Mouse (Mus musculus) granulocyte monocyte progenitor cell, adult 5-6 weeks (primary cell): Measurements from ENCODE around the gene Snd1. TPM values are rescaled to one million over a fixed set of nuclear protein-coding genes. Genes with fewer than 3 reads are reported as not detected.

ENCODE experiments used
- ATAC-seq: replicated peaks from 2 replicates; pipeline ENCODE4 v1.8.0; 2016; ENCODE audit warnings: mild to moderate bottlenecking, moderate TSS enrichment, inconsistent platforms; ENCODE audit not compliant: poor library complexity, severe bottlenecking
- total RNA-seq, 2 experiments: library from RNA; stranded (forward) in 1 of 2; stranded (reverse) in 1 of 2; fragments of 200-712, 200-1000 nt in 1 of 2; fragments of >200 nt in 1 of 2; fragmentation: Nextera tagmentation in 1 of 2; gene quantifications; 2 replicates each; pipeline ENCODE4 v1.2.3; 2014 to 2017

The Snd1 gene
- total RNA-seq, 2 experiments from 2014 or later = 139 to 188 TPM

DNA sequence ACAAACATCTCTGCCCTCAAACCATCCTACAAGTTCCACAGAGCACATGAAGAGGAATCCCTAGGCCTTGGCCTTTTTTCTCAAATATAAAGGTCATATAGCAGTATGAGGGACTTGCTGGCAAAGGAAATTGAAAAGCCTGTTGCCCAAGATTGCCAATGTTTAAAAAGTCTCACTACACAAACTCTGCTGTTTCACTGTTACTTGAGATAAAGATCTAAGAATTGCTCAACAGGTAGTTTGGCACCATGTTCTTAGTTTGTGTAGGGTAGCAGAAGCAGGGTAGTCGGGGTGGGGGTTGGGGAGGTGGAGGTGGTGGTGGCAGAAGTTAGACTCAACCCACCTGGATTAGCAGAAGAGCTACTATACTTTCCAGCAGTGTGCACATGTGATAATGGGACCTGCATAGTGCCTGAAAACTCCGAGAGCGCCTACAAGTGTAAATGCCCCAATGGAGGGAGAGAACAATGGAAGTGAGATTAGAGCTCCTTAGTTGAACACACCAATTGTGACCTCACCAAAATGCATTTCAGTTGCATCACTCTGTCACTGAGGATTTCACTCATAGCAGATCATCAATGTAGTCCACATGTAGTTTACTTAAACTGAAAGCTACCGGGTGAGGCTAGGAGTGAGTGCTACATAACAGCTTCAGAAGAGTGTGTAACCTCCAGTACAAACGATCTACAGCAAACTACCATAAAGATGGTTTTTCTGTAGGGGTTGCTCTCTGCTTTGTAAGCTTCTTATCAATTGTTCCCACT is 259.1 kb downstream of the Snd1 start:
- no peak for ATAC-seq

DNA sequence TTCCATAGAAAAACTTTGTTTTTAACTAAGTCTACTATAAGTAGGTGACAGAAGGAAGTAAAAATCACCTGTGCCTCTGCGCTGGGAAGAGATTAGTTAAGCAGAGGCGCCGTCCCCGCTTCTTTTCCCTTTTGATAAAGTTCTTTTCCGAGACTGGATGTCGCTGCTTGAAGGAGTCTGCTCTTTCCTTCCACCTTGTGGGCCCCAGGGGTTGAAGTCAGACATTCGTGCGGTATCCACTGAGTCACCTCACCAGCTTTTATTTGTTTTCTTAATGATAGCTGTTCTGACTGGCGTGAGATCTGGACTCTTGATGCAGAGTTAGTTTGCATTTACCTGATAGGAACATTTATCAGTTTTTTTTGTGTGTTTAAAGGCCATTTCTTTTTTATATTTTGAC is 260.2 kb downstream of the Snd1 start:
- no peak for ATAC-seq

GRCm38 (mm10) chr6:28736665-28737064 is 261.7 kb downstream of the Snd1 start:
- ATAC-seq = no peak

DNA sequence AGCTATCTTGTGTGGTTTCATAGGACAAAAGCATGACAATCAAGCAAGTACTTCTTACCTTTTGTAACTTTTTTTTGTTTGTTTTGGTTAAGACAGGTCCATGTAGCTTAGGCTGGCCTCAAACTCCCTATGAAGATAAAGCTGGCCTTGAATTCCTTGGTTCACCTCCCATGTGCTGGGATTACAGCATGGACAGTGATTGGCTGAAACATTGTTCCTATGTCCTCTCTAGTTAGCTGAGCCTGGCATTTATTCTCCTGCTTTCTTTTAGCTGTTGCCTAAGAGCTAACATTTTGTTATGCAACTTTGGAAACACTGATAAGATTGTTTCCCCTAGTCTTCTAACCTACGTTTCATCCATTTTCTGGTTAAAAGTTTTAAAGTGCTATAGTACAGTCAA is 262.7 kb downstream of the Snd1 start:
- ATAC-seq = no peak

DNA sequence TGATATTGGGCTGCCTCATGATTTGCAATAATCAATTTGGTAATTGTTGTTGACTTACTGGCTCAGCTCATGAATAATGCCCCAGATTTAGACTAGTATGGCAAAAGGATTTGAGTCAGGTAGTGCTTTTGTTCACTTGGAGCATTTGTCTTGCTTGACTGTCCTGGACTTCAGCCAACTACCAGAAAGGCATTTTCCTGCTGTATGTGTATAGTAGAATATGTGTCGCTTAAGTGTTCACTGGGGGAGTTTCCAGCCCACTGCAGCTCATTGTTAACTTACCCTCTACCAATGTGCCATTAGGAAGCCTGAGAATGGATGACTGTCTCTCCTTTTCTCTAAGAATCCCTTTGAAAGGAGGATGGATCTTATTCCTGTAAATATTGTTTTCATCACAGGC is 268.6 kb downstream of the Snd1 start:
- no peak for ATAC-seq

DNA sequence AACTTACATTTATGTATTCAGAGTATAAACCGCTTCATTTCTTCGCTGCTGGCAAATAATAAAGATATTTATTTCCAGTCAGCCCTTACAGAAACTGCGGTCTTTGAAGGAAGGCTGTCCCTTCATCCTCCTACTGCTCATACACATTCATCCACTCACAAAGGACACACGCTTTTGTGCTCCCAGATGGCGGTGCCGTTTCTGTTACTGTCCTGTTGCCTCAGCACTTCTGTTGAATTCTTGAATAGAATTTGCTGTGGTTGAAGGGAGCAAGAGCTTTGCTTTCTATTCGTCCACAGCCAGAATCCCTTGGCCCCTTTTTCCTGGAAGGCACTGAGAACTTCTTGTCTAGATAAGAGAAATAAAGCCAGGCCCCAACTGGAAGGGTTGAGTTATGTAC is 270.9 kb downstream of the Snd1 start:
- no peak for ATAC-seq

- ATAC-seq = no peak
These were observed 272.1 kb downstream of the Snd1 start for GRCm38 (mm10) chr6:28747025-28747424.

DNA sequence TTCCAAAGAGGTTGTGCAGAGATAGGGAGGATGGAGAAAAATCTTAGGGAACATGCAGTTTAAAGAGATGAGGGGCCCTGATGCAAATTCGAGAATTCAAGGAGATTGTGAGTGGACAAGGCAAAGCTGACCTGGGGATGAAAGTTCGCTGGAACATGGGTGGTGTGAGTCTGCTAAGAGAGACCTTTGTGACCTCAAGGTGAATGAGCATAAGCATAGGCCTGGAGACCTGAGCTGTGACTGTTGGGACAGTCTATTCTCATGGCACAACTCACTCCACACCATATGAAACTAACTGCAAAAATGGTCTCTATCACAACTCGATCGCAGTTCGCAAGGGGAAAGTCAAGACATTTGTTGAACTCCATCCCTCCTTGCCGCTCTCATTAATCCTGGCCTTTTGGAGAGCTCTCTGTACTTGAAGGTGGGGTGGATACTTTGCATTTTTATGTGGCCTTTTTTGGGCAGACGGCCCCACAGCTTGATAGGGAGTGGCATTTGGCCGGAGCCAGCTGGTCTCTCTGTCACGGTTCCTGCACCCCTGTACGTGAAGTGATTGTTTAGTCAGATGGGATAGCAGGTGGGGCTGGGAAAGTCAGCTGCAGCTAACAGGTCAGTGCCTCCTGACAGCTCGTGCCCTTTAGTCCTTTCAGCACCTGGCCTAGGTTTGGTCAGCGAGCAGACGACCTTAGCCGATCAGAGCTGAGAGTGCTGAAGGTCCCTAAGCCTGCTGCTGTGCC is 273.2 kb downstream of the Snd1 start:
- no peak for ATAC-seq

DNA sequence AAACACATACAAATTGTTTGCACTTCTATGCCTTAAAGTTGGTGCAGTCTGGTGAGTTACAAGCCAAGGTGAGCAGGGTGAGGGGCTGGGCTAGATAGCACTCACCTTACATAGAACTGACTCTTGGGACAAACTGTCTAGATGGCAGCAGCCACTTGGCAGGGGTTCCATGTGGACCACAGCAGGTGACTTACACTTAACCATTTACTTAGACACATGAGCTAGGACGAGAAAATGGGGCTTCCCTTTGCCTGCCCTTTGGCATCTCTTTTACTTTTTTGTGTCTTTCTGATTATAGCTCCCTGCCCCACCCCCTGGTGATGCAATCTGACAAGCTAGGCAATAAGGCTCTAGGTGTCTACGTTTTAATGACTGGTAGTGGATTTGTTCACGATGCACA is 274.3 kb downstream of the Snd1 start:
- ATAC-seq = no peak

GRCm38 (mm10) chr6:28751186-28751585 is 276.2 kb downstream of the Snd1 start:
- no peak for ATAC-seq

- no peak for ATAC-seq
These were observed 278.3 kb downstream of the Snd1 start for GRCm38 (mm10) chr6:28753217-28753616.

DNA sequence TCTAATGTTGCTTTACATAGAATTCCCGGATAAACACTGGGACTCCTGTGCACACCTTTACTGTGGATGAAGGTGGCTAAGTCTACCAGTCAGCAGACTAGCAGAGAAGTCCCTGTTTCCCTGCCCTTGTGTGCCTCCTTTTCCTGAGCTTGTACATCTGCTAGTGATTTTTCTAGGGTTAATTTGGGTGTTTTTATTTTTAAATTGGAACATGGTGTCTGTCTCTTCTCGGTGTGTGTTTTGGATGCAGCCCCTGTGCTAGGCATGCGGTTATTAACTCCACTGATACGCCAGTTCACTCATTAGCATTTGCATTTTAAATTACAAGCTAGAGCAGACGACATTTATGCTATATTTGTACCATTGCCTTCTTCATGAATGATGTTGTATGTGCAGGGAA is 278.7 kb downstream of the Snd1 start:
- no peak for ATAC-seq

DNA sequence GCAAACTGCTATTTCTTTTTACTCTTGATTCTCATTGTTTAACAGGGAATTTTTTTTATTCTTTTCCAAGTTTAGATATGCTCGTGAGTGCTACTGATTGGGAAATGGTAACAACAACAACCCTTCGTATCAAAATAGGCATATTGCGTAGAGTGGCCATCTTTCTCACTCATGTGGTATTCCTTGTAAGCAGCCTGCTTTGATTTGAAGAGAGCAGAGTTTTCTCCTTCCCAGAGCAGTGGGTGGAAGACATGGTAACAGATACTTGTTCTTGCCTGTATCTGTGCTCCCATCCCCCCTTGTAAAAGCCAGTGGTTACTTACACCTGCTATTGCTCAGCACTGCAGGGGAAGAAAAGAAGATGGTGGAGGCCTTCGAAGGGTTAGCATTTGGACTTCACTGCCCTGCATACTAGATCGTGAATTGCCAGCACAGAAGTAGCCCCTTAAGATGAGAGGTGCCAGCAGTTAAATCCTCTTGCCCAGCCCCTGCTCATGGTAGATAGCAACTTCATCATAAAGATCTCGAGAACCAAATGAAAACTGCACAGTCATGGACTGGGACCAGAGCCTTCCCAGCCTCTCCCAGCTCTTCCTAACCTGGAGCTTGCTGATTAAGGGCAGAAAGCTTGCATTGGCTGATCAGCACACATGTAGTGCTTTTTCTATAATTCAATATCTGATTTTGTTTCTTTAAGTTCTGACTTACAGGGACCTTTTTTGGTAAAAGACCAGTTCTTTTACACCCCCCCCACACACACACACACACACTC is 279.4 kb downstream of the Snd1 start:
- no peak for ATAC-seq

DNA sequence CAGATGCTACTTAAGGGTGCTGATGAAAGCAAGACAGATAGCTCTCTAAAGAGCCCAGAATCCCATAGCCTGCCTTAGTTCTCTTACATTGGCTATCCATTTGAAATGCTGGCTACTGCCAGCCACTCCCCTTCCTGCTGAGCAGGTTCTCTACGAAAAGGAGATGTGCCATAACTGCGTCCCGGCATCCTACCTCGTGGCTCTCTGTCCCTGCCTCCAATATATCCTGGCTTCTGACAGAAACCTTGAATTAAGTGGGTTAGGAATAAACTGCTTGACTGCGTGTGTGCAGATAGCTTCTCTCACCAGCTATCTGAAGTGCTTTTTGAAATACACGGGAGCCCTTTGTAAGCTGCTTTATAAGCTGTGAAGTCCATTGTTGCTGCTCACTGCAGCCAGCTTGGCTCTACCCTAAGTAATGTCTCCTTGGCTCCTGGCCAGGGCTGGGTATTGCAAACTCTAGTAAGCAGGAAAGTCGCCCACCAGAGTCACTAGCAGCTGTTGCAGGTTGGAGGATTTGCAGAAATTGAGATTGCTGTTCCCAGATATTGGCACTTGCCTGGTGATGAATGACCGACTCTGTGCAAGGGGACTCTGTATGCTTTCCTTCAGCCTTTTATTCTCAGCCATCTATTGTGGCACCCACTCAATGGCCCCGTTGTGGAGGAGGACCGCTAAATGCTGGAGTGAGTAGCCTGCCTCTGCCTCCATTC is 281.5 kb downstream of the Snd1 start:
- no peak for ATAC-seq

- ATAC-seq = no peak
These were observed 283.4 kb downstream of the Snd1 start for GRCm38 (mm10) chr6:28758293-28758692.

- no peak for ATAC-seq
These were observed 286.8 kb downstream of the Snd1 start for GRCm38 (mm10) chr6:28761728-28762127.

GRCm38 (mm10) chr6:28762132-28762775 is 287.3 kb downstream of the Snd1 start:
- ATAC-seq = no peak

DNA sequence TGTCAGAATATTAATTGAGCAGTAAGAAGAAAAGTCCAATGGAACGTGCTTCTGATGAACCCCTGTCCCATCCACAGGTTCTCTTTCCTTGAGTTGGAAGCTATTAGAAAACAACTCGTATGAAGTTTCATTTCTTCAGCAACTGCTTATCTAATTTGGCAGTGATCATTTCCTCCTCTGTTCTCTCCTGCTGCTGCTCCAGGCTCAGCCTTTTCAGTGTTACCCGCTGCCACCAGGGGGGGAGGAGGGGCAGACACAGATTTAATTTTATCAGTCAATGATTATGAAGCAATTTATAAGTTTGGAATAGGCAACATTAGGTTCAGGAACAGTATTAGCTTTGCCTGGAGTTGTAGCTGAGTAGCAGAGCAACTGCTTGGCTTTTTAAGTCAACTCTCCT is 291.7 kb downstream of the Snd1 start:
- ATAC-seq = no peak

DNA sequence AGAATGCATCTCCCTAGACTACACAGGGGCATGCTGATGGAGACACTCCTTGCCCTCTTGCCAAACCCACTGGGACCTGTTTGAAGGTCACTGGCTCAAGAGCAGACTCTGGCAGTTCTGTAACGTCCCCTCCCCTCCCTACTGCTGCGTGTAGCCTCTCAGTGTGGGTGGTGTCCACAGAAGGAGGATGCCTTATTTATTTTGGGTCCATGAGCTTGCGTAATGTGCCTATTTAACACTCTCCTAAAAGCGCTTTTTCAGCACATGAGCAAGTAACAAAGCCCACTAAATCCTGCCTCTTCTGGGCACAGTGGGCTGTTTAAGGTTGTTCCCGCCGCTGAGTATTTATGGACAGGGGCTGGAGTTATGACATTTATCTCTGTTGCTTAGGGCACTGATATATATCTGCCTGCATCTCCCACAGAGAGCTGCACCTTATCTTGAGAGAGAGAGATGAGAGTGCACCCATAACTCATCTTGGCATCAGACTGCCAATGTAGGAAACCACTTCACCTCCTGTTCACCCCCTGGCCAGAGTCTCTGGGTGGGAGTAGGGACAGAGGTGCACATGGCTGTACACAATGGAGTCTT is 293.0 kb downstream of the Snd1 start:
- no peak for ATAC-seq

DNA sequence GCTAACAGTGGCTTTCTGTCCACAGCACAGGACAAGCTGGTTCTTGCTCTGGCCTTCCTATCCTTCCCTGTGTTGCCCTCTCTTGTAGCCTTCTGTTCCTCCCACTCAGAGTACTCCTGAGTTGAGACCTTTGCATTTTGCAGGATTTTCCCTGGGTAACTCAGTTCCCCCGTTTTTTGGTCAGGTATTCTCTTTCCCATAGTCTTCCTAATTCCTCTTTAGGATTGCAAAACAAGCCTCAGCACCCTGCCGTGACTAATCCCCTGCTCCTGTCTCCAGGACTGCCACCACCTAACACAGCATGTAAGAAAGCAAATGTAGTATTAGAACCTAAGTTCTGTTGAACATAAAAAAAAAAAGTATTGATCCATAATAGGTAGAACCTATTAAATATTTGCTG is 296.4 kb downstream of the Snd1 start:
- no peak for ATAC-seq
